Comparison of ENCODE assay signal across 21 mouse cellular contexts in genomic region chr1:178980185-178980584, GRCm38 (mm10).
DNase-seq lines count a peak whose midpoint lies in the region; ATAC-seq and TF ChIP-seq lines count a peak whose summit lies in the region.
"Had no signal": no experiment of that assay in that cellular context is flagged by ENCODE, and none has a peak within 500 bp of the region (broad histone marks: within the 10 kb centered on the region; RNA-seq: fewer than 3 reads in every experiment).

No protein-coding gene starts in this region.

- TF ChIP-seq EP300 in heart, adult 2 months (IDR thresholded peaks at IDR 0.05; ENCODE audit: insufficient read depth, low read depth, low read length) = no peak
- TF ChIP-seq EP300 in MEL (IDR thresholded peaks at IDR 0.05; ENCODE audit: low read depth in 1 of 2, low read length in 2 of 2) = no peak

- H3K27ac ChIP-seq in heart, adult 2 months = no peak overlapping the region
- H3K27ac ChIP-seq in heart, embryonic 11.5 days (ENCODE audit: low read depth, low read length) = no peak overlapping the region
- H3K27ac ChIP-seq in limb, embryonic 12.5 days = 0 out of 2 replicates have a peak overlapping the region, but pooled peaks have one; percentile 64
- no peak overlapping the region for H3K27ac ChIP-seq in limb, embryonic 10.5 days
- H3K27ac ChIP-seq in MEL (ENCODE audit: control insufficient read depth, low read depth, low read length) = no peak overlapping the region
- H3K27ac ChIP-seq: embryonic facial prominence, embryonic 15.5 days; forebrain, embryonic 10.5 days; heart, embryonic 13.5 days; hindbrain, embryonic 12.5 days had no signal

- no peaks in the 10 kb centered on the region for H3K9me3 ChIP-seq in heart, embryonic 11.5 days (replicated peaks; ENCODE audit: control insufficient read depth, low read length)
- H3K9me3 ChIP-seq in limb, embryonic 12.5 days = no peaks in the 10 kb centered on the region
- no peaks in the 10 kb centered on the region for H3K9me3 ChIP-seq in limb, embryonic 10.5 days (replicated peaks)
- H3K9me3 ChIP-seq in MEL (replicated peaks; ENCODE audit: insufficient read depth, low read length) = no peaks in the 10 kb centered on the region
- H3K9me3 ChIP-seq: embryonic facial prominence, embryonic 15.5 days; forebrain, embryonic 10.5 days; G1E; heart, embryonic 13.5 days; hindbrain, embryonic 12.5 days had no signal

- no peak for TF ChIP-seq POLR2A in heart, adult 2 months (IDR thresholded peaks at IDR 0.05; ENCODE audit: insufficient read depth, low read depth, low read length)
- TF ChIP-seq POLR2A in MEL (IDR thresholded peaks at IDR 0.05; ENCODE audit: control insufficient read depth in 1 of 2, insufficient read depth in 1 of 2, low read depth in 1 of 2, low read length in 2 of 2, poor library complexity in 1 of 2) = no peak

- peak; percentile 56 for TF ChIP-seq RAD21 in MEL (IDR thresholded peaks at IDR 0.05; ENCODE audit: low read depth, low read length)

- TF ChIP-seq CTCF in heart, adult 2 months (IDR thresholded peaks at IDR 0.05) = peak; percentile 40
- TF ChIP-seq CTCF in MEL (IDR thresholded peaks at IDR 0.05 in 2 of 3, conservative IDR thresholded peaks at IDR 0.05 in 1 of 3; ENCODE audit: control insufficient read depth in 1 of 3, insufficient read depth in 1 of 3, low read depth in 2 of 3, low read length in 3 of 3, poor library complexity in 1 of 3, severe bottlenecking in 1 of 3) = peak in 2 of 3 experiments; percentile 21 to 55; a peak in 3 of 6 replicates

- no peaks in the 10 kb centered on the region for H3K79me2 ChIP-seq in heart, adult 2 months (replicated peaks; ENCODE audit: control insufficient read depth, insufficient read depth, low read length)
- H3K79me2 ChIP-seq in MEL (ENCODE audit: control insufficient read depth, insufficient read depth, low read length, poor library complexity) = no peaks in the 10 kb centered on the region

- H3K27me3 ChIP-seq in heart, adult 2 months (ENCODE audit: control insufficient read depth, insufficient read depth, low read length) = no peaks in the 10 kb centered on the region
- no peaks in the 10 kb centered on the region for H3K27me3 ChIP-seq in heart, embryonic 11.5 days (ENCODE audit: control insufficient read depth, insufficient read depth, low read length)
- no peaks in the 10 kb centered on the region for H3K27me3 ChIP-seq in limb, embryonic 12.5 days
- no peaks in the 10 kb centered on the region for H3K27me3 ChIP-seq in limb, embryonic 10.5 days (ENCODE audit: low read depth, poor library complexity, severe bottlenecking)
- H3K27me3 ChIP-seq in MEL (ENCODE audit: control insufficient read depth in 1 of 2, insufficient read depth in 2 of 2, low read length in 2 of 2) = no peaks in the 10 kb centered on the region
- H3K27me3 ChIP-seq: embryonic facial prominence, embryonic 15.5 days; heart, embryonic 13.5 days; hindbrain, embryonic 12.5 days had no signal

- H3K4me1 ChIP-seq in heart, adult 2 months (ENCODE audit: control insufficient read depth, insufficient read depth, low read length) = no peaks in the 10 kb centered on the region
- H3K4me1 ChIP-seq in heart, embryonic 11.5 days (ENCODE audit: control insufficient read depth, insufficient read depth, low read length) = no peaks in the 10 kb centered on the region
- H3K4me1 ChIP-seq in limb, embryonic 12.5 days (replicated peaks) = peaks cover 55% of the 10 kb centered on the region
- H3K4me1 ChIP-seq in limb, embryonic 10.5 days = peaks cover 60% of the 10 kb centered on the region
- 0 out of 4 replicates have a peak, but pooled peaks cover 0 to 3% of the 10 kb centered on the region in 2 experiments for H3K4me1 ChIP-seq in MEL (ENCODE audit: control insufficient read depth in 1 of 2, insufficient read depth in 2 of 2, low read length in 2 of 2)

- no peak for DNase-seq in heart, adult 2 months
- DNase-seq in limb, embryonic 10.5 days (ENCODE audit: low spot score) = no peak
- DNase-seq in 416B (ENCODE audit: low read depth) = peak; percentile 13
- DNase-seq in MEL (ENCODE audit: low read depth, low spot score) = peak; percentile 27
- DNase-seq in thymus, postnatal 4 days = no peak
- no peak for DNase-seq in adrenal gland, adult 2 months
- DNase-seq: adrenal gland, postnatal 25 days; cerebellum, adult 18-20 months; cerebellum, adult 9-11 months; heart, postnatal 36 days had no signal

- H3K9ac ChIP-seq in heart, adult 2 months (ENCODE audit: low read depth, low read length) = no peak overlapping the region
- no peak overlapping the region for H3K9ac ChIP-seq in heart, embryonic 11.5 days (ENCODE audit: low read depth, low read length)
- no peak overlapping the region for H3K9ac ChIP-seq in limb, embryonic 12.5 days (replicated peaks)
- H3K9ac ChIP-seq in MEL (ENCODE audit: control insufficient read depth, low read depth, low read length, poor library complexity, severe bottlenecking) = no peak overlapping the region
- H3K9ac ChIP-seq: embryonic facial prominence, embryonic 15.5 days; heart, embryonic 13.5 days; hindbrain, embryonic 12.5 days had no signal

- no peak overlapping the region for H3K4me2 ChIP-seq in heart, embryonic 11.5 days
- no peak overlapping the region for H3K4me2 ChIP-seq in limb, embryonic 12.5 days
- H3K4me2 ChIP-seq: embryonic facial prominence, embryonic 15.5 days; heart, embryonic 13.5 days; hindbrain, embryonic 12.5 days had no signal

- intact Hi-C loops in heart, adult 2 months (cut with DNase I) = no loop called here

- no peak overlapping the region for H3K4me3 ChIP-seq in heart, adult 2 months
- H3K4me3 ChIP-seq in heart, embryonic 11.5 days (ENCODE audit: low read depth, low read length) = no peak overlapping the region
- H3K4me3 ChIP-seq in limb, embryonic 12.5 days (replicated peaks) = no peak overlapping the region
- no peak overlapping the region for H3K4me3 ChIP-seq in limb, embryonic 10.5 days
- no peak overlapping the region for H3K4me3 ChIP-seq in MEL (ENCODE audit: control insufficient read depth in 1 of 2, insufficient read depth in 1 of 2, low read depth in 2 of 2, low read length in 2 of 2)
- H3K4me3 ChIP-seq: embryonic facial prominence, embryonic 15.5 days; erythroblast, embryonic 14.5 days; forebrain, embryonic 10.5 days; heart, embryonic 13.5 days; hindbrain, embryonic 12.5 days had no signal

- no peaks in the 10 kb centered on the region for H3K36me3 ChIP-seq in heart, adult 2 months (ENCODE audit: control insufficient read depth, insufficient read depth, low read length)
- no peaks in the 10 kb centered on the region for H3K36me3 ChIP-seq in heart, embryonic 11.5 days (ENCODE audit: control insufficient read depth, insufficient read depth, low read length)
- no peaks in the 10 kb centered on the region for H3K36me3 ChIP-seq in limb, embryonic 12.5 days
- H3K36me3 ChIP-seq in limb, embryonic 10.5 days = no peaks in the 10 kb centered on the region
- peaks cover 0 to 4% of the 10 kb centered on the region in 2 experiments; a peak in 2 of 4 replicates for H3K36me3 ChIP-seq in MEL (ENCODE audit: control insufficient read depth in 1 of 2, insufficient read depth in 2 of 2, low read length in 2 of 2)
- H3K36me3 ChIP-seq: embryonic facial prominence, embryonic 15.5 days; forebrain, embryonic 10.5 days; G1E; heart, embryonic 13.5 days; hindbrain, embryonic 12.5 days had no signal

- ATAC-seq in heart, embryonic 11.5 days (replicated peaks; ENCODE audit: insufficient number of reproducible peaks, low FRiP score, low TSS enrichment) = no peak
- no peak for ATAC-seq in limb, embryonic 12.5 days (ENCODE audit: insufficient number of reproducible peaks, insufficient read depth, low FRiP score, low TSS enrichment, low read depth)
- ATAC-seq: activated CD4-positive, CD25-positive, alpha-beta regulatory T cell, adult 4 months; forebrain, embryonic 14.5 days; hindbrain, embryonic 16.5 days had no signal

TF ChIP-seq in MEL, 35 proteins besides CTCF, POLR2A, EP300 and RAD21:
- TF ChIP-seq SMC3 (IDR thresholded peaks at IDR 0.05; ENCODE audit: low read depth, low read length) = peak; percentile 60
- TF ChIP-seq MYC (IDR thresholded peaks at IDR 0.05; ENCODE audit: low read depth, low read length) = no peak

Comparison
In these comparisons a context has a peak if more than half of its experiments do, and no peak if none do; other contexts are left out.
1. DNase-seq: peak in 416B (single experiment) and MEL (single experiment); none in heart, adult 2 months (0 of 2), limb, embryonic 10.5 days (single experiment), thymus, postnatal 4 days (single experiment) and adrenal gland, adult 2 months (single experiment).